Mouse (Mus musculus) gastrocnemius, postnatal 4 days (tissue): Measurements from ENCODE around the gene Vmn1r80. TPM values are rescaled to one million over a fixed set of nuclear protein-coding genes. Genes with fewer than 3 reads are reported as not detected.
"Not testable (repeated sequence)": the region's sequence is repeated elsewhere in the genome, so short reads cannot be mapped to it uniquely, and the experiment has no call there.

ENCODE experiments used
- DNase-seq, 2 experiments: peaks; one replicate each; pipeline ENCODE4 v3.0.0; 2021 to 2022; ENCODE audit warnings: low spot score in 2 of 2, mixed read lengths in 2 of 2
- long read RNA-seq, 2 experiments: library from polyadenylated mRNA; stranded (forward); transcript quantifications; one replicate each; pipeline ENCODE4 v2.0.0; 2021
- total RNA-seq, 2 experiments: library from RNA; stranded (reverse); gene quantifications; 2 replicates each; pipeline ENCODE4 v1.2.3; 2021

Vmn1r80 gene
- not detected for total RNA-seq
- long read RNA-seq, experiment 1 = 0 reads
- long read RNA-seq, experiment 2 = 0 reads

DNA sequence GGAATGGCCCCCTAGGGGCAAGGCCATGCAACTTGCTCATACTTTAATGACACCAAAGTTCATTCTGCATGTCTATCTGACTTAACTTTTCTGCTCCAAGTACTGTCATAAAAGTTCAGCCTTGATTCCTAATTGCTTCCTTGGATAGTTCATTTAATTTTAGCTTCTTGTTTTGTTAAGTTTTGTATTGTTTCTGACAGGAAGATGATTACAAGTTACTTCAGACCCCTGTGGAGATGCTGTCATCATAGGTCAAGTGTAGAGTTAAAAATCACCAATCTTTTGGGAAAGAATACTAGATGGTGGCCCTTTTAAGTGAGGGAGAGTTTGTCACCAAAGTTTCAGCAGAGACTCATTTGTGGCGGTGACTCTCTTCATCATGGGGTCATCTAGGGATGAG, at the start of gene Vmn1r80:
Gene Vmn1r80, plus strand, starts transcription at position 301 of the 400 bp plus-strand sequence.
- DNase-seq = no peak

DNA sequence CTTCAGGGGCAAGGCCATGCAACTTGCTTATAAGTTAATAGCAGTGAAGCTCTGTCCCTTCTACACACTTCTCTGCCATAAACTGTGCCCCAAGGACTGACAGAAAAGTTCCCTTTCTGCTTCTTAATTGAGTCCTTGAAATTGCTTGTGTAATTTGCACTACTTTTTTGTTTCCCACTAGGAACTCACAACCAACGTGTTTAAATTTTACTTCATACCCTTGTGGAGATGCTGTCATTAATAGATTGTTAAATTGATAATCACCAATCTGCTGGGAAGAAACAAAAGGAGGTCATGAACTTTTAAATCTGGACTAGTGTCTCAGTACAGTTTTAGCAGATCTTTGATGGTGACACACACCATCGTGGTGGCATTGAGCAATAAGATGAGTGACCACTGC, 39.1 kb upstream of the Vmn1r80 start, which contains the start of gene Vmn1r78:
Gene Vmn1r78, plus strand, starts transcription at position 301 of the 400 bp plus-strand sequence.
- DNase-seq = no peak

DNA sequence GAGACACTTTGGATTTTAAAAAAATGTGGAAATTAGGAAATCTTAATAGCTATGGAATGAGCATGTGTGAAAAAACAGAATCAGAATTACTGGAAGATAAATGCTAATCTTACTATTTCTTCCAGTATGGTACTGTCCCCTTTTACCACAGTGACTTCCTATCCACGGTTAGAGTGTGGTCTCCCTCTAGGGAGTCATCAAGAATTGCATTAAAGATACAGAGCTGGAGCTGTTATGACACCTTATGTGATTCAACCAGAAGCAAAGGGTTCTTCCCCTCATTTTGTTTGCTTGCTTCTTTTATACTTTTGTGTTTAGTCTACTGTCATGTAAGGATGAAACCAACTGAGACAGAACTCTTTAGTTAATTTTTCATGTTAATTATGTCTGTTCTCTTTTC, 32.6 kb upstream of the Vmn1r80 start:
- not testable (repeated sequence) for DNase-seq

DNA sequence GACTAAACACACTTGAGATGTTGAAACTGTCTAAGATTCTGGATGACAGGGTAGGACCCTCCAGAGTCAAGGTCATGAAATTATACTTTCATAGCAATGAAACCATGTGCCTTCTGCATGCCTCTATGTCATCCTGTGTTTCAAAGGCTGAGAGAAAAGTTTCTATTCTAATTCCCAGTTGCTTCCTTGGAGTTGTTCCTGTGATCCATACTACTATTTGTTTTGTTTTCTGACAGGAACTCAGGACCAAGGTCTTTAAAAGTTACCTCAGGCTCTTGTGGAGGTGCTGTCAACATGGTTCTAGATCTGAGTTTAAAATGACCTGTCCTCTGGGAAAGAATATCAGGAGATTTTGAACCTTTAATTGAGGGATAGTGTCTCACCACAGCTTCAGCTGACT, 18.1 kb upstream of the Vmn1r80 start, which contains the start of gene Vmn1r79:
Gene Vmn1r79, plus strand, starts transcription at position 301 of the 400 bp plus-strand sequence.
- not testable (repeated sequence) for DNase-seq

DNA sequence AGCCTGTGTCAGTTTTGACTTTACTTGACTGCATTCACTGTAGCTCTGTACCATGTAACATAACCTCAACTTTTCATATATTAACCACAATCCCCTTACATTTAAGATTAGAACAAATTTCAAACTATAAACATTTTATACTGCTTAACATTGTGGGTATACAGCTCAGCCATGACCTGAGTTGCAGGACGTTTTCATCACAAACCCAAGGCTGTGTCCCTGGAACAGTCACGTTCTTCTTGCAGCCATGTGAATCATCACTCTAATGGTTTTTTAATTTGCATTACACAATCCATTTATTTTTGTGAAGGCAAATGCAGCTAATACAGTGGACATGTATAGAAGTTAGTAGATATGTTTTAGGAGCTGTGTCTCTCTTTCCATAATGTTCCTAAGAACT, 16.2 kb upstream of the Vmn1r80 start:
- DNase-seq = not testable (repeated sequence)

DNA sequence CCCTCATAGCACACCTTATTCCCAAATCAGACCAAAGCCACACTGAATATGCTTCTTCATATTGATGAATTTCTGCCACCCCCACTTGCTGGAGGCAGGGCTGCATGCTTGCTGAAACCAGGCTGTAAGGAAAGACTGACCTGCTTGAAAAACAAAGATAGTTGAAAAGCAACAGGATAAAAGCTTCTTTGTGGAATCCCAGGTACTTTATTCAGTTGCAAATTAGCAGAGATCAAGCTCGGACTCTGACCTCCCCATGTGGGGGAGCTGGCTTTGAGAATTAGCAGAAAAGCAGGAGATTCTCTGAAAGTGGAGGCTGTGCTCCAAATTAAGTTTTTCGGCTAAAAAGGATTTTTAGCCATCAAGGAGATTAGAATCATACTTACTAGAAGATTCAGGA, 15.1 kb downstream of the Vmn1r80 start:
- DNase-seq = no peak

Other genes starting within 250 kb of the Vmn1r80 start
- not detected for gene Vmn1r77, start 152.5 kb upstream of the Vmn1r80 start, total RNA-seq
- not detected for gene Vmn1r78, start 39.0 kb upstream of the Vmn1r80 start, total RNA-seq
- not detected for gene Vmn1r79, start 18.0 kb upstream of the Vmn1r80 start, total RNA-seq
- not detected for gene Vmn1r81, start 79.0 kb downstream of the Vmn1r80 start, total RNA-seq
- not detected for gene Vmn1r82, start 111.1 kb downstream of the Vmn1r80 start, total RNA-seq
- not detected for gene Vmn1r83, start 140.2 kb downstream of the Vmn1r80 start, total RNA-seq
- gene Vmn1r84, start 180.0 kb downstream of the Vmn1r80 start, total RNA-seq = not detected
- gene Zfp551, start 233.5 kb downstream of the Vmn1r80 start, total RNA-seq = 1 to 10 TPM; 2.9 to 3.0 TPM